Mouse (Mus musculus): ENCODE data around the gene E2f4. TPM values are rescaled to one million over a fixed set of nuclear protein-coding genes. Genes with fewer than 3 reads are reported as not detected.
A peak's percentile ranks its signal among the peaks of the same experiment; 100 is the strongest.

E2f4 gene
- polyA plus RNA-seq, 1 experiment from 2014 or later = 266 TPM

DNA sequence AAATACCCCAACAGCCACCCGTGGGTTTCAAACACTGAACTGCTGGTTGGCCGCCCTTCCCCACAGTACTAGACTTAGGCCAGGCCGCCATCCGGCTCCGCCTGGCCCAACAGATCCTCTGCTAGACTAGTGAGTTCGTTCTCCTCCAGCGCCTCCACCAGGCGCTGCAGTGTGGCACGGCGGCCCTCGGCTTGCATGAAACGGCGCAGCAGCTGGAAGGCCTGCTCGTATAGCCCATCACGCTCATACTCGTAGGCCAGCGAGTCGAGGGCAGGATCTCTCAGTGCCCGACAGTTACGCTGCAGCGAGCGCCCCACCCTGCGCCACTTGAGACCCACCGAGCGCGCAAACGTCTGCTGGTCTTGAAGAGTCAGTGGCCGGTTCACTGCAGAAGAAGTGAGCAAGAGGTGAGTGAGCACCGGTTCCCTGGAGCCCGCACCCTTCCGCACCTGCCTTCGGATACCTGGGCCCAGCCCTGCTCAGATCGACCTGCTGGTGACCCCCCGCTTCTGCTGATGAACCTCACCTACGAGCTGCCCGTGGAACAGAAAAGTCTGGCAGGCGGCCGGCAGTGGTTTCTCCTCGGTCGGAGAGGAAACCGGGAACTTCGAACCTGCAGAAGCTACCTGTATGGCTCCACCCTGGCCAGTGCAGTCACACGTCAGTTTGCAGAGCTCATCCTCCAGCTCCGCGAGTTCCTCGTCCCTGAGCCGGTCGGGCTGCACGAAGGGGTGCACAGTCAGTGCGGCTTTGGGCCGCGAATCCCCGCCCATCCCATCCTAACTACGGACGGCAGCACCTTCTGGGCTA lies 38.3 kb upstream of the E2f4 start:
- Histone ChIP-seq H3K4me3 (ENCODE audit: low read depth, low read length) (peak overlapping the region; percentile 39), H3K9ac (ENCODE audit: low read depth, low read length) (0 out of 2 replicates have a peak overlapping the region, but pooled peaks have one; percentile 12), H3K27me3 (replicated peaks; ENCODE audit: control insufficient read depth, insufficient read depth, low read length) (peaks cover 29% of the 10 kb centered on the region), H3K9me3 (ENCODE audit: control insufficient read depth, low read length) (no peaks in the 10 kb centered on the region), H3K4me2 (peak overlapping the region; percentile 78), H3K27ac (ENCODE audit: low read depth, low read length) (no peak overlapping the region), H3K4me1 (replicated peaks; ENCODE audit: control insufficient read depth, insufficient read depth, low read length) (peaks cover 30% of the 10 kb centered on the region), H3K36me3 (ENCODE audit: control insufficient read depth, insufficient read depth, low read length) (no peaks in the 10 kb centered on the region)
- ATAC-seq (replicated peaks; ENCODE audit: low FRiP score) (peak; percentile 3; the same call in 1 of the 2 replicates), DNase-seq (ENCODE audit: low spot score) (no peak)
- WGBS = 14% methylated on average over 55 of the region's 55 CpGs

DNA sequence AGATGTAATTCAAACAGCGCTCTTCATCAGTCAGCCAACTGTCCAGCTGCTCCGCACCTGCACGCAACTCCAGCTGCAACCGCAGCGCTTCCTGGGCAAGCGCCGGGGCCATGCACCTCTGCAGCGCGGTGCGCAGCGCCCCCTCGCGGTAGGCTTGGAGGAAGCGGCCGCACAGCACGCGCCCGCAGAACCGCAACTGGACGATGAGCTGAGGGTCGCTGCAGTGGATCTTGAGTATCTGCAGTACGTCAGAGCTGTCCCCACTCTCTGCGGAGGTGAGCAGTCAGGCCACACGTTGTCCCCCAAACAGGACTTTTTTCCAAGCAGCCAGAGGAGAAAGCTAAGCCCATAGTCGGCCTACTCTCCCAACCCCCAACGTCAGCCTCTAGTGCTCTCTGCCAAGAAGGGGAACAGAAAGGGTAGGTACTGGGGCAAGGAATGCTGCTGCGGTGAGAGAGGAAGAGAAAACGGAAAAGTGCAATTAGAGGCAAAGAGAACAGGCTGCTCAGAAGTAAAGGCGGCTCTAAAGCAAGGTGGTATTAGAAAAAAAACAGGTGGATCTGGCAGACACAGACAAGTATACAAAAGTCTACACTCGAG lies 37.6 kb upstream of the E2f4 start:
- H3K4me2 ChIP-seq = peak overlapping the region; percentile 78
- no peaks in the 10 kb centered on the region for H3K36me3 ChIP-seq (ENCODE audit: control insufficient read depth, insufficient read depth, low read length)
- H3K4me1 ChIP-seq (replicated peaks; ENCODE audit: control insufficient read depth, insufficient read depth, low read length) = peaks cover 30% of the 10 kb centered on the region
- DNase-seq (ENCODE audit: low spot score) = peak; percentile 84
- H3K27me3 ChIP-seq (replicated peaks; ENCODE audit: control insufficient read depth, insufficient read depth, low read length) = peaks cover 29% of the 10 kb centered on the region
- H3K9me3 ChIP-seq (ENCODE audit: control insufficient read depth, low read length) = no peaks in the 10 kb centered on the region
- H3K27ac ChIP-seq (ENCODE audit: low read depth, low read length) = no peak overlapping the region
- 4% methylated on average over 30 of the region's 30 CpGs for WGBS
- ATAC-seq (replicated peaks; ENCODE audit: low FRiP score) = peak; percentile 44
- peak overlapping the region; percentile 39 for H3K4me3 ChIP-seq (ENCODE audit: low read depth, low read length)
- H3K9ac ChIP-seq (ENCODE audit: low read depth, low read length) = 0 out of 2 replicates have a peak overlapping the region, but pooled peaks have one; percentile 12

DNA sequence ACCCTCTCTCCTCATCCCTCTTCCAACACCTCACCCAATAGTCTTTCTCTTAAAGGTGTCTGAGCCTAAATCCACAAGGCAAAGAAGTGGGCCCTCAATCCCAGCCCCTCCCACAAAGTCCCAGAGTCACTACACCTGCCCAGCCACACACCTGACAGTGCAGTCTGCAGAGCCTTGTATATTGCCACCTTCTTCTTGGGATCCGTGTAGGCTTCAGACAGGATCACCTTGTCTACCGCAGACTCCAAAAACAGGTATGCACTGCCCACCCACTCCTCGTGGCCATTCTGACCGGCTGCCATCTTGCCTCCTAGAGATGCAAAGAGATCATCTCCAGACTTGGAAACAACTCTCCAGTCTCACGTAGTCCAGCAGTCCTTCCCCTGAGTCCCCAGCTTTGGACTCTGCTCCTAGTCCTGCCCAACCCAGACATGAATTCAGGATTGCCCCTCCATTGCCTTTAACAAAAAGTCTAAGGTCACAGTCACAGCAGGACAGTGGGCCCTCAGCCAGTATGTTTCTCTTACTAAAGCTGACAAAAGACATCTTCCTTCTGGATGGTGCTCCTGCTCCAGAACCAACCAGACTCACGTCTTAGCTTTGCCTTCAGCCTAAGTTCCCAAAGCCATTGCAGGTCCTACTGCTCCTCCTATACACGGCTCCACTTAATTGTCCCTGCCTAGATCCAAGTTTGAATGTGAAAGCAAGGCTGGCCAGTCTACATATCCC lies 36.9 kb upstream of the E2f4 start:
- ATAC-seq (replicated peaks; ENCODE audit: low FRiP score) = no peak
- no peak overlapping the region for H3K4me3 ChIP-seq (ENCODE audit: low read depth, low read length)
- peaks cover 30% of the 10 kb centered on the region for H3K4me1 ChIP-seq (replicated peaks; ENCODE audit: control insufficient read depth, insufficient read depth, low read length)
- H3K27ac ChIP-seq (ENCODE audit: low read depth, low read length) = no peak overlapping the region
- DNase-seq (ENCODE audit: low spot score) = no peak
- no peaks in the 10 kb centered on the region for H3K36me3 ChIP-seq (ENCODE audit: control insufficient read depth, insufficient read depth, low read length)
- peaks cover 30% of the 10 kb centered on the region for H3K27me3 ChIP-seq (replicated peaks; ENCODE audit: control insufficient read depth, insufficient read depth, low read length)
- H3K4me2 ChIP-seq = peak overlapping the region; percentile 78
- no peaks in the 10 kb centered on the region for H3K9me3 ChIP-seq (ENCODE audit: control insufficient read depth, low read length)
- H3K9ac ChIP-seq (ENCODE audit: low read depth, low read length) = no peak overlapping the region
- WGBS = 73% methylated on average over 7 of the region's 7 CpGs

DNA sequence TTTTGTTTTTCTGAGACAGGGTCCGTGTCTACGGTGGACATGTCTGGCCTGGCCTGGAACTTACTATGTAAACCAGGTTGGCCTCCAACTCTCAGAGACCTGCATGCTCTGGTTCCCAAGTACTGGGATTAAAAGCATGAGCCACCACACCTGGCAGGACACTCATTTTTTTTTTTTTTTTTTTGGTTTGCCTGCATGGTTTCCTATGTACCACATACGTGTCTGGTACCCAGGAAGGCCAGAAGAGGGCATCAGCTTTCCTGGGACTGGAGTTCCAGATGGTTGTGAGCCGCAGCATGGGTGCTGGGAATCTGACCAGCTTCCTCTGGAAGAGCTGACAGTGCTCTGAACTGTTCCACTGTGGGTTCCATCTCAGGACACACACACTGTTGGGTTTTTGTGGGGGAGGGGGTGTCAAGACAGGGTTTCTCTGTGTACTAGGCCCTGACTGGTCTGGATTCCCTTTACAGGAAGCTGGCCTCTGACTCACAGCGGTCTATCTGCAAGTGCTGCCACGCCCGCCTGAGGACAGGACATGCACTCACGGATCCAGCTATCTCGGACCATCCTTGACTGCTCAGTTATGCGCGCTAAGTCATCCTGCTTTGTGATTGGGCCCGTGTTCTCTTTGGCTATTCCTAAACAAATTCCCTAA lies 36.0 kb upstream of the E2f4 start:
- Histone ChIP-seq H3K27me3 (replicated peaks; ENCODE audit: control insufficient read depth, insufficient read depth, low read length) (peaks cover 31% of the 10 kb centered on the region), H3K9ac (ENCODE audit: low read depth, low read length) (no peak overlapping the region), H3K9me3 (ENCODE audit: control insufficient read depth, low read length) (peaks cover 5% of the 10 kb centered on the region; the same call in 1 of the 2 replicates), H3K4me2 (no peak overlapping the region), H3K27ac (ENCODE audit: low read depth, low read length) (no peak overlapping the region), H3K4me1 (replicated peaks; ENCODE audit: control insufficient read depth, insufficient read depth, low read length) (peaks cover 27% of the 10 kb centered on the region), H3K4me3 (ENCODE audit: low read depth, low read length) (no peak overlapping the region), H3K36me3 (ENCODE audit: control insufficient read depth, insufficient read depth, low read length) (no peaks in the 10 kb centered on the region)
- ATAC-seq (replicated peaks; ENCODE audit: low FRiP score) = no peak
- WGBS = 69% methylated on average over 12 of the region's 12 CpGs
- no peak for DNase-seq (ENCODE audit: low spot score)

DNA sequence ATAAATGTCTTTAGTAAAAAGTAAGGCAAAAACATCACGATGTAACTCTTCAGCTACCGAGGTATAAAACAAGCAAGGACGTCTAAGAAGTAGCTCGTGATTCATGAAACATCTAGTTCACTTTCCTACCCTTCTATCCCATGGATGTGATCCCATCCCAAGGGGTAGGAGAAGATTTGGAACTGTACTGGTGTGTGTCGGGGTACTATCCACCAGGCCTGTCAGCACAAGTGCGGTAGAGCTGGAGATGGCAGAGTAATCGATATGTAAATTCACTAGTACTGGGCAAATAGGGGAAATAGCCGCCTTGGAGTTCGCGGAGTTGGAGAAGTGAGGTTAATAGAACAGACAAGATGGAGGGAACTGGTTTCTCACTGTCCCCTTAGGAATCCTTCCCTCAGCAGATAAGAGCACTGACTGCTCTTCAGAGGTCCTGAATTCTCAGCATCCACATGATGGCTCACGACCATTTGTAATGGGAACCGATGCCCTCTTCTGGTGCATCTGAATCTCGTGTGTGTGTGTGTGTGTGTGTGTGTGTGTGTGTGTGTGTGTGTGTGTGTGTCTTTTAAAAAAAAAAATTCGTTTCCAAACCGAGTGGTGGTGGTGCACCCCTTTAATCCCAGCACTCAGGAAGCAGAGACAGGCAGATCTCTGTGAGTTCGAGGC lies 34.1 kb upstream of the E2f4 start:
- ATAC-seq (replicated peaks; ENCODE audit: low FRiP score) (no peak), DNase-seq (ENCODE audit: low spot score) (no peak)
- Histone ChIP-seq H3K9me3 (ENCODE audit: control insufficient read depth, low read length) (peaks cover 6% of the 10 kb centered on the region; the same call in 1 of the 2 replicates), H3K4me2 (peak overlapping the region; percentile 81), H3K4me1 (replicated peaks; ENCODE audit: control insufficient read depth, insufficient read depth, low read length) (peaks cover 32% of the 10 kb centered on the region), H3K9ac (ENCODE audit: low read depth, low read length) (no peak overlapping the region; the same call in 1 of the 2 replicates), H3K27ac (ENCODE audit: low read depth, low read length) (no peak overlapping the region), H3K36me3 (ENCODE audit: control insufficient read depth, insufficient read depth, low read length) (no peaks in the 10 kb centered on the region), H3K27me3 (replicated peaks; ENCODE audit: control insufficient read depth, insufficient read depth, low read length) (peaks cover 49% of the 10 kb centered on the region), H3K4me3 (ENCODE audit: low read depth, low read length) (peak overlapping the region; percentile 64)
- WGBS = 43% methylated on average over 16 of the region's 16 CpGs

DNA sequence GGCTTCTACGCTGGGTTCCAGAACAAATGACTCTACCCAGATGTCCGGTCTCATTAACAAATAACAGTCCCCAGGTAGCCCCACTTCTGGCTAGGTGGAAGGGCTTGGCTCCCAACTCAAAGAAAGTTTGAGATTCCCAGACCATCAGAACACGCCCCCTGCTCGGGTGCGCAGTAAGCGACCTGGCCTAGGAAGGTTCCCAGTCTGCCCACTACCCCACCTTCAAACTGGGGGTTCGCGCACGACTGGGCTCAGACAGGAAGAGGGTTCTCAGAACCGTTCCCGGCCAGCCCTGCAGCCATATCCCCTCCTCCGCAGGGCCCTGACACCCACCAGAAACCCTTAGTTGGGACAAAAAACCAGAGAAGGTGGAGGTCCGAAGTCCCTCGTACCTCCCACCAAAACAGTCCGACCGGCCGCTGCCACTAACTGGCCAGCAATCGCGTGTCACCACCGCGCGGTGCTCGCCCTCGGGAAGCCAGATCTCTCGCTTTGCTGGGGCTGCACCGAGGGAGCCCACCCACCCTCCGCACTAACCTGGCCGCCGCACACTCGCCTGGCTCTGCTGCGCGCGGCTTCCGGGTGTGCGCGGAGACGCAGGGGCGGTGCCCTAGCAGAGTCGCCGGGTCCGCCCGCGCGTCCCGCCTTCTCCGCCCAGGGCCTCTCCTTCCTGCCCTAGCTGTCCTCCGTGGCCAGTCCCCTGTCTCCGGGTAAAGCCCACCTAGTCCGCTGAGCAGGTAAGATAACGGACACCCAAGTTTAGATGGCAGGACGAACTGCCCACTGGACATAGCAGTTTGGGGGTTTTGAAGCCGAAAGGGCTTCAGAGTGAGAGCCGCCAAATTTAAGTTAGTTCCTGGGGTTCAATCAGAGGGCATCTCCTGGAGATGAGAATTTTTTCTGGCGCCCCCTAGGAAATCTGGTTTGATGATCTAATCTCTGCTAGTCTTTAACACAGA lies 33.2 kb upstream of the E2f4 start, which contains the start of the genes Tradd and Fbxl8:
Gene Tradd, minus strand, starts transcription at position 586 of the 959 bp plus-strand sequence.
Gene Fbxl8, plus strand, starts transcription at position 625 of the 959 bp plus-strand sequence.
- Histone ChIP-seq H3K27ac (ENCODE audit: low read depth, low read length) (no peak within 1 kb of the TSS), H3K4me1 (replicated peaks; ENCODE audit: control insufficient read depth, insufficient read depth, low read length) (peaks cover 34% of the 10 kb centered on the region), H3K9ac (ENCODE audit: low read depth, low read length) (peak within 1 kb of the TSS; percentile 75), H3K9me3 (ENCODE audit: control insufficient read depth, low read length) (peaks cover 6% of the 10 kb centered on the region; the same call in 1 of the 2 replicates), H3K4me3 (ENCODE audit: low read depth, low read length) (peak within 1 kb of the TSS; percentile 64), H3K27me3 (replicated peaks; ENCODE audit: control insufficient read depth, insufficient read depth, low read length) (peaks cover 49% of the 10 kb centered on the region), H3K36me3 (ENCODE audit: control insufficient read depth, insufficient read depth, low read length) (no peaks in the 10 kb centered on the region), H3K4me2 (peak within 1 kb of the TSS; percentile 81)
- peak; percentile 80 for ATAC-seq (replicated peaks; ENCODE audit: low FRiP score)
- DNase-seq (ENCODE audit: low spot score) = peak; percentile 78
- WGBS = 2% methylated on average over 54 of the region's 54 CpGs

DNA sequence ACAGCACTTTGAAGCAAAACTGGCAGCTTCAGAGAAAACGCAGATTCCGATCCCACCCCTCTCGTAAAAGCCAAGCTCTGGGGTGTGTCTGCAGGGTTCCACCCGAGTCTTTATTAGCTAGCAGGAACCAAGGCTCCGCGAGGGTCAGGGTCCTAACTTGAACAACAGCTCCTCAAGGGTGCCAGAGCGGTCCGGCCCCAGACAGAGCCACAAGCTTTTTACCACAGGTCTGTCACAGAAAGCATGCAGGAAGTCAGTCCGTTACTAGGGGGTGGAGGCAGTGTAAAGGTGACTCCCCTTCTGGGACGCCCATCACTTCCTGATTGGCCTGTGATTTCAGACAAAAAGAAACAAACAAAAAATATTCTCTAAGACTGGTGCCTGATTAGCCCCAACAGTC lies 32.3 kb upstream of the E2f4 start:
- H3K4me3 ChIP-seq (ENCODE audit: low read depth, low read length) = peak overlapping the region; percentile 64
- peaks cover 49% of the 10 kb centered on the region for H3K27me3 ChIP-seq (replicated peaks; ENCODE audit: control insufficient read depth, insufficient read depth, low read length)
- DNase-seq (ENCODE audit: low spot score) = no peak
- H3K9me3 ChIP-seq (ENCODE audit: control insufficient read depth, low read length) = peaks cover 6% of the 10 kb centered on the region; the same call in 1 of the 2 replicates
- 13% methylated on average over 10 of the region's 10 CpGs for WGBS
- 0 out of 2 replicates have a peak, but pooled peaks have one; percentile 24 for ATAC-seq (replicated peaks; ENCODE audit: low FRiP score)
- H3K4me1 ChIP-seq (replicated peaks; ENCODE audit: control insufficient read depth, insufficient read depth, low read length) = peaks cover 35% of the 10 kb centered on the region
- peak overlapping the region; percentile 75 for H3K9ac ChIP-seq (ENCODE audit: low read depth, low read length)
- H3K4me2 ChIP-seq = peak overlapping the region; percentile 81
- no peak overlapping the region for H3K27ac ChIP-seq (ENCODE audit: low read depth, low read length)
- H3K36me3 ChIP-seq (ENCODE audit: control insufficient read depth, insufficient read depth, low read length) = no peaks in the 10 kb centered on the region

All from liver, embryonic 11.5 days (tissue).